Mouse (Mus musculus): ENCODE data around the gene Mink1.

GRCm38 (mm10) chr11:70580358-70580720, 17.7 kb downstream of the Mink1 start:
- TF ChIP-seq CTCF (IDR thresholded peaks at IDR 0.05; ENCODE audit: control insufficient read depth, insufficient read depth, low read length) (no peak), POLR2A (IDR thresholded peaks at IDR 0.05; ENCODE audit: borderline replicate concordance, control insufficient read depth, low read depth, low read length) (no peak)

All from bone marrow, adult 2 months (tissue).